Mouse (Mus musculus) myocyte (in vitro differentiated cells): ENCODE results near the gene Hdac5.

Experiments
- CEBPB ChIP-seq: IDR thresholded peaks from 2 replicates; pipeline ENCODE4 v1.6.1; 2011; ENCODE audit warnings: mild to moderate bottlenecking, moderate library complexity; ENCODE audit not compliant: poor library complexity, insufficient read depth, severe bottlenecking
- E2F4 ChIP-seq: IDR thresholded peaks from one replicate; pipeline ENCODE4 v1.6.1; 2011; ENCODE audit warnings: mild to moderate bottlenecking, control low read depth, moderate library complexity; ENCODE audit not compliant: insufficient read depth
- MAX ChIP-seq: IDR thresholded peaks from one replicate; pipeline ENCODE4 v1.6.1; 2011; ENCODE audit warnings: low read depth, mild to moderate bottlenecking, control low read depth
- MYOD1 ChIP-seq, 3 experiments: IDR thresholded peaks; one replicate each; pipeline ENCODE4 v1.6.1; 2011; ENCODE audit warnings: control low read depth in 2 of 3, low read depth in 2 of 3, mild to moderate bottlenecking in 2 of 3, moderate library complexity in 1 of 3; ENCODE audit not compliant: insufficient read length in 2 of 3, control insufficient read depth in 1 of 3
- POLR2A ChIP-seq: IDR thresholded peaks from one replicate; pipeline ENCODE4 v1.6.1; 2011; ENCODE audit warnings: low read depth, mild to moderate bottlenecking, control low read depth, moderate library complexity; ENCODE audit not compliant: insufficient read length
- POLR2AphosphoS2 ChIP-seq: IDR thresholded peaks from one replicate; pipeline ENCODE4 v1.6.1; 2011; ENCODE audit warnings: low read depth, control low read depth; ENCODE audit not compliant: insufficient read length
- REST ChIP-seq: IDR thresholded peaks from one replicate; pipeline ENCODE4 v1.6.1; 2011; ENCODE audit warnings: mild to moderate bottlenecking, control low read depth, moderate library complexity; ENCODE audit not compliant: insufficient read depth, insufficient read length
- SRF ChIP-seq: IDR thresholded peaks from one replicate; pipeline ENCODE4 v1.6.1; 2011; ENCODE audit warnings: low read depth; ENCODE audit not compliant: control insufficient read depth, insufficient read length

DNA sequence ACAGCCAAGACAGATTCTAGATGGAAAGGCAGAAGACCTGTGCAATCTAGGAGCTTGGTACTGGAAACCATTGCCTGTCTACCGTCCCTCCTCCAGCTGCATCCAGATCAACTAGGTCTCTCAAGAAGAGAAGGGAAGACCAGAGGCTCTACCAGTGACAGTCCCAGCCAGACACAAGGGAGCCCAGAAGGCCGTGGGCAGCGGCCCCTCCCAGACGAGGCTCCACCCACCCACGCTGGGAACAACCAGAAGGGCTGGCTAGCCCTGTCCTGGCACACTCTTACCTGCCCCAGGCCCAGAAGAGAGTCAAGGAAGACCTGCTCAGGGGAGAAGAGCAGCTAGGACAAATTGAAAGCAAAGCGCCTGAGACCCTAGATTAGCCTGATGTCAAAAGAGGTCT lies 9.5 kb downstream of the Hdac5 start:
- TF ChIP-seq SRF = no peak
- TF ChIP-seq POLR2A = no peak
- TF ChIP-seq MYOD1 (IDR thresholded peaks at IDR 0.05; ENCODE audit: control insufficient read depth in 1 of 3, insufficient read length in 2 of 3, low read depth in 2 of 3) = no peak
- TF ChIP-seq CEBPB = no peak
- TF ChIP-seq REST = no peak
- no peak for TF ChIP-seq E2F4
- no peak for TF ChIP-seq POLR2AphosphoS2
- TF ChIP-seq MAX = no peak
